Mouse (Mus musculus): ENCODE measurements around the gene 1700025G04Rik.

DNA sequence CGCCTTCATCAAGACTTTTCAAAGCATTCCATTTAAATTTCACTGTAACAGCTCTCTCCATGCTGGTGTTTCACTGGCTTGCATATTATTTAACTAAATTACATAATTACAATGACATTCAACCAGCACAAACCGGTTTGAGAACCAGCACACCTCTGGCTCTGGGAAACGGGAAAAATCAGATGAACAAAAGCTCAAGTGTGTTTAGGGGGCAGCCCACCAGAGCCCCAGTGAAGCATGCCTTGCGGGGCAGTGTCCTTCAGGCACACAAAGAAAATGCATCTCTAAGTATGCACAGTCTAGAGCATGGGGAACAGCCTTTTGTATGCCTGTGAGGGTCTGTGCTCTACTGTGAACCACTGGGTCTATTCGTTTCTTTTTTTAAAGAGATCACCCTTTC lies 112.3 kb downstream of the 1700025G04Rik start:
- TF ChIP-seq POLR2A (IDR thresholded peaks at IDR 0.05; ENCODE audit: borderline replicate concordance, extremely low read depth, low read depth, low read length) (no peak), CTCF (IDR thresholded peaks at IDR 0.05; ENCODE audit: insufficient read depth, low read length) (no peak)
